Mouse (Mus musculus): ENCODE data around the gene Hspa2. TPM values are rescaled to one million over a fixed set of nuclear protein-coding genes. Genes with fewer than 3 reads are reported as not detected.

Gene Hspa2
- 100 to 1,000 TPM; 122 to 125 TPM for total RNA-seq (2021)
- long read RNA-seq, transcript Hspa2-201 (2 exons, 2,524 nt) = minor isoform, 15 of 306 reads
- long read RNA-seq, transcript Hspa2-202 (1 exons, 2,526 nt) = major isoform, 291 of 306 reads
- long read RNA-seq, partial matches to known transcripts = 0 of 306 reads
- long read RNA-seq, other reads (novel, unspliced or antisense) = 0 of 306 reads

- peak; percentile 99 to 100 for DNase-seq (ENCODE audit: low spot score in 2 of 2)
Measured at GRCm38 (mm10) chr12:76403886-76404537, at the start of gene Hspa2. Gene Hspa2, plus strand, starts transcription at chr12:76404176.

GRCm38 (mm10) chr12:76360868-76361267, 43.1 kb upstream of the Hspa2 start:
- no peak for DNase-seq (ENCODE audit: low spot score in 2 of 2)

GRCm38 (mm10) chr12:76361405-76362302, 42.3 kb upstream of the Hspa2 start:
- no peak for DNase-seq (ENCODE audit: low spot score in 2 of 2)

- DNase-seq (ENCODE audit: low spot score in 2 of 2) = no peak
Measured at GRCm38 (mm10) chr12:76362303-76362676, 41.7 kb upstream of the Hspa2 start.

- no peak for DNase-seq (ENCODE audit: low spot score in 2 of 2)
Measured at GRCm38 (mm10) chr12:76366276-76366675, 37.7 kb upstream of the Hspa2 start.

- DNase-seq (ENCODE audit: low spot score in 2 of 2) = no peak
Measured at GRCm38 (mm10) chr12:76367096-76367995, 36.6 kb upstream of the Hspa2 start.

GRCm38 (mm10) chr12:76368201-76368789, 35.7 kb upstream of the Hspa2 start:
- DNase-seq (ENCODE audit: low spot score in 2 of 2) = no peak

GRCm38 (mm10) chr12:76368790-76369205, 35.2 kb upstream of the Hspa2 start:
- peak in 1 of 2 experiments; percentile 49 for DNase-seq (ENCODE audit: low spot score in 2 of 2)

- peak; percentile 89 to 93 for DNase-seq (ENCODE audit: low spot score in 2 of 2)
Measured at GRCm38 (mm10) chr12:76369206-76369977, 34.6 kb upstream of the Hspa2 start, which contains the start of gene Zbtb25. Gene Zbtb25, minus strand, starts transcription at chr12:76369602.

- peak; percentile 78 to 85 for DNase-seq (ENCODE audit: low spot score in 2 of 2)
Measured at GRCm38 (mm10) chr12:76369978-76370830, 33.8 kb upstream of the Hspa2 start, which contains the start of gene Zbtb1. Gene Zbtb1, plus strand, starts transcription at chr12:76370266.

- peak; percentile 29 to 61 for DNase-seq (ENCODE audit: low spot score in 2 of 2)
Measured at GRCm38 (mm10) chr12:76370831-76371571, 33.0 kb upstream of the Hspa2 start.

- DNase-seq (ENCODE audit: low spot score in 2 of 2) = no peak
Measured at GRCm38 (mm10) chr12:76372046-76372445, 31.9 kb upstream of the Hspa2 start.

GRCm38 (mm10) chr12:76372881-76373818, 30.8 kb upstream of the Hspa2 start:
- DNase-seq (ENCODE audit: low spot score in 2 of 2) = no peak

- DNase-seq (ENCODE audit: low spot score in 2 of 2) = no peak
Measured at GRCm38 (mm10) chr12:76373991-76374390, 30.0 kb upstream of the Hspa2 start.

- DNase-seq (ENCODE audit: low spot score in 2 of 2) = no peak
Measured at GRCm38 (mm10) chr12:76374911-76375310, 29.1 kb upstream of the Hspa2 start.

- no peak for DNase-seq (ENCODE audit: low spot score in 2 of 2)
Measured at GRCm38 (mm10) chr12:76375506-76375905, 28.5 kb upstream of the Hspa2 start.

GRCm38 (mm10) chr12:76376649-76377048, 27.3 kb upstream of the Hspa2 start:
- peak in 1 of 2 experiments; percentile 28 for DNase-seq (ENCODE audit: low spot score in 2 of 2)
